Mouse (Mus musculus) small intestine, adult 2 months (tissue): ENCODE results near the gene Zeb2. TPM values are rescaled to one million over a fixed set of nuclear protein-coding genes. Genes with fewer than 3 reads are reported as not detected.

Source experiments
- H3K27ac ChIP-seq: fragments of 200-500 bp; 2 replicates; pipeline ENCODE4 v1.5.1; 2012; ENCODE audit warnings: low read depth, low read length, control low read depth, inconsistent platforms; ENCODE audit not compliant: insufficient read depth
- H3K27me3 ChIP-seq: fragments of 200-500 bp; 2 replicates; pipeline ENCODE4 v1.6.1; 2012; ENCODE audit warnings: mild to moderate bottlenecking, moderate library complexity, low read length, inconsistent platforms; ENCODE audit not compliant: control insufficient read depth, insufficient read depth
- H3K36me3 ChIP-seq: fragments of 200-500 bp; 2 replicates; pipeline ENCODE4 v1.6.1; 2012; ENCODE audit warnings: mild to moderate bottlenecking, low read length, control low read depth, inconsistent platforms; ENCODE audit not compliant: control insufficient read depth, insufficient read depth
- H3K4me1 ChIP-seq: fragments of 200-500 bp; 2 replicates; pipeline ENCODE4 v1.6.1; 2012; ENCODE audit warnings: low read length, inconsistent platforms, mixed read lengths; ENCODE audit not compliant: control insufficient read depth, insufficient read depth, insufficient read length
- H3K4me3 ChIP-seq: fragments of 200-500 bp; 2 replicates; pipeline ENCODE4 v1.5.1; 2012; ENCODE audit warnings: low read depth, mild to moderate bottlenecking, control low read depth, inconsistent platforms, low read length, moderate library complexity
- CTCF ChIP-seq: fragments of 200-500 bp; IDR thresholded peaks from 2 replicates; pipeline ENCODE4 v1.5.1; 2012; ENCODE audit warnings: low read depth, mild to moderate bottlenecking, control low read depth, inconsistent platforms, low read length, moderate library complexity, mixed read lengths; ENCODE audit not compliant: insufficient replicate concordance, insufficient read length; ENCODE audit errors: extremely low read depth
- POLR2A ChIP-seq: fragments of 200-500 bp; IDR thresholded peaks from 2 replicates; pipeline ENCODE4 v1.6.1; 2012; ENCODE audit warnings: low read depth, mild to moderate bottlenecking, control low read depth, inconsistent platforms, low read length, moderate library complexity
- WGBS: fragments of 180-500 bp; shearing (Covaris S2); methylation state at CpG from one replicate; pipeline ENCODE4 v1.1.7; 2018; 5-methylcytosine and 5-hydroxymethylcytosine counted together
- polyA plus RNA-seq: library from polyadenylated mRNA; depleted of rRNA; stranded (reverse); fragments of >200 nt; gene quantifications from 2 replicates; pipeline ENCODE4 v1.2.3, GENCODE M21; 2012

Zeb2 gene
- polyA plus RNA-seq, 1 experiment, result 3.1 TPM

DNA sequence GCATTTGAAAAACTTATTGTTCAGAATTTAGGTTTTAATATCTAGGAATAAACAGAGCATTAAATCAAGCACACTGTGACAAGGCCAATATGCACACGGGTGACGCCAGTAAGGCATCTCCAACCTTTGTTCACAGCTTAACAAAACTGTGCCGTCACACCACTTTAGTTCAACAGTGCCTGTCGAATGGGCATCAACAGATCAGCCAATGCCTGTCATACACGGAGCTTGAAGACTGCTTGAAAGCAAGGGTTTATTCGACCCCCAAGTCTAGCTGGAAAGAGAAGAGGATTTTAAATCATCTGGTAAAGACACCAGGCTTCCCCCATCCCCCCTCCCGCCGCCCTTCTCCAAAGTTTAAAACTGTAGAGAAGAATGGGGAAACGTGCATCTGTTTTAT is 21.4 kb downstream of the Zeb2 start:
- Histone ChIP-seq H3K27me3 (no peaks in the 10 kb centered on the region), H3K4me3 (no peak overlapping the region), H3K4me1 (no peaks in the 10 kb centered on the region), H3K27ac (no peak overlapping the region), H3K36me3 (no peaks in the 10 kb centered on the region)
- 63% methylated on average over 9 of the region's 9 CpGs for WGBS
- TF ChIP-seq CTCF (no peak), POLR2A (no peak)

DNA sequence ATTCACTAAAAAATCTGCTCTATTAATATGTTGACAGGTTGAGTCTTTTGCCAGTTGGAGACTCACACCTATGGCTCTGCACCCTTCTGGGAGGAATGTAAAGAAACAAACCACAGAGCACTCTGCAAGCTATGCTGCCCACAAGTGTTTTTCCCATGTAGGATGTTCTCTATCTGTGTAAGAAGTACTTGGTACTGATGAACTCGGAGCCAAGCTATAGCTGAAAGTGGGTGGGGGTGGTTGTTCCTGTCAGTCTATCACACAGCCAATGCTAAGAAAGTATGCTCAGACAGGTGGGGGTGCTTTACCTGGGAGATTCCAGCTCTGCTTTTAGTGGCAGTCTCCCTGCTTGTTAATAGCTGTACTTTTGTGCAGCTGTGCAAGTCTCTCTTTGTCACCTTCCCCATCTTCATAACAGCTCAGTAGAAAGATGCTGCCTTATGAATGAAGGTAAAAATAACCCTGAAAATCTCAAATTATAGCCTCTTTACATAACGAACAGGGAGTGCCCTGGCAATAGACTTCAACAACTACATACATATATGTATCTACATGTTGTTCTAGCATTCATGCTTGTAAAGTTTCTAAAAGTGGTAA is 22.7 kb downstream of the Zeb2 start:
- no peak overlapping the region for H3K27ac ChIP-seq
- TF ChIP-seq CTCF (no peak), POLR2A (no peak)

DNA sequence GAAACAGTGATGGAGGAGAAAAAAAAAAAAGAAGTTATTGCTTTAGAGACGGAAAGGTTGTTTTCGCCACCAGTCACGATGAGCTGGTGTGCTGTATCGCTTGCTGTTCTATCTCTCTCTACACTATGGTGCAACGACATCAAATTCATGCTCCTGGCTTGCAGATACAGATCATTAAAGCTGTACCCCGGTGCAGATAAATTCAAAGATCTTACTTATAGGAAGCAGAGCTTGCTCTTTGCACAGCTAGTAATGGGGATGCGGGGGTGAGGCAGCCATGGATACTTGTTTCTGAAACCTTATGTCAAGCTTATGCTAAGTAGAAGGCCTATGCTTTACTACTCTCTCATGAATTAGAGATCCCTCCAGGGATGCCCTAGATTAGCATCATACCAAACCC is 23.7 kb downstream of the Zeb2 start:
- H3K27ac ChIP-seq, result no peak overlapping the region
- WGBS, result 87% methylated on average over 7 of the region's 7 CpGs
- no peaks in the 10 kb centered on the region for H3K36me3 ChIP-seq
- H3K27me3 ChIP-seq, result no peaks in the 10 kb centered on the region
- TF ChIP-seq POLR2A (no peak), CTCF (no peak)
- H3K4me1 ChIP-seq, result no peaks in the 10 kb centered on the region
- H3K4me3 ChIP-seq, result no peak overlapping the region

More for the DNA sequence above, 22.7 kb downstream of the Zeb2 start:
- Histone ChIP-seq H3K4me1 (no peaks in the 10 kb centered on the region), H3K4me3 (no peak overlapping the region), H3K27me3 (no peaks in the 10 kb centered on the region), H3K36me3 (no peaks in the 10 kb centered on the region)
- 63% methylated on average over 2 of the region's 2 CpGs for WGBS

DNA sequence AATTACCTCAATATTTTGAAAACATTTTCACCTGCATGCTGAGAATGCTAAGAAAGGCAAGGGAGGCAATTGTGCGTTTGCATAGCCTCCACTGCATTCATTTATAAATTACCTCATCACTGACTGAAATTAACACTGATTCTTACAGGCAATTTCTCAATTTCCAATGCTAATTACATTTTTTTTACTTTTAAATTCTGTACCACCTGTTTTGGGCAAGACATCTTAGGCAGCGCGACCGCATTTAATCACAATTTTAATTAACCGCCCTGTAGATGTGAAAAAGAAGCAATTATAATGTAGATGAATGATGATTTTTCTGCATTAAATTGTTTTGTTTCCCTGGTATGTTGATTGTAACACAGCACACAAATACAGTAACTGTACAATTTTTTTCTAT is 24.5 kb downstream of the Zeb2 start:
- Histone ChIP-seq H3K4me3 (no peak overlapping the region), H3K27me3 (no peaks in the 10 kb centered on the region), H3K36me3 (no peaks in the 10 kb centered on the region), H3K4me1 (no peaks in the 10 kb centered on the region), H3K27ac (no peak overlapping the region)
- TF ChIP-seq POLR2A, result no peak
- no peak for TF ChIP-seq CTCF
- 92% methylated on average over 5 of the region's 5 CpGs for whole genome bisulfite sequencing

DNA sequence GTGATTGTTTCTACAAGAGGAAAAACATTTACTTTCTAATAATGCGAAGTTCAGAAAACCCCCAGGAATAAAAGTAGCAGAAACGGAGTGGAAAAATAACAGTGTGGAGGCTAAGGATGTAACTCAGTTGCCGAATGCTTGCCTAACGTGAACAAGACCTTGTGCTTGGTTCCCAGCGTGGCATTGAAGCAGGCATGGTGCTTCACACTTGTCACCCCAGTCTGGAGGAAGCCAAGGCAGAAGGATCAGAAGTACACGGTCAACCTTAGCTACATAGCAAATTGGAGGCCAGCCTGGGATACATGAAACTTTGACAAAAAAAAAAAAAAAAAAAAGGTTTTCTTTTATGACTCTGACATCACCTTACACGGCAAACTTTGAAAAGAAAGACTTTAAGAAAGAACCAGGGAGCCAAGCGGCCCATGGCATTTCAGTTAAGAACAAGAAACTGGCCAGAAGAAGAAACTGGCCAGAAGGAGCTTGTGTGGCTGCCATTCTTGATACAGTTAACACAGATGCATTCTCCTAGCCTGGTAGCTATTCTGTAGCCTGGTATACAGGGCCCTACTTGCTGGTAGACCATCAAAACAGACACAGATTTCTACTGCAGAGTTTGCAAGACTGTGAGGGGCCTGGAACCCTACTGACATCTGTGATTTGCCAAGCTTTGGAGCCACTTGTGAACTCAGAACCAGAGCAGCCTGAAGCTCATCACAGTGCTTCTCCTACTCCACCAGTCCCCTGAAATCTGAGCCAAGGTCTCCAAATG is 26.5 kb downstream of the Zeb2 start:
- TF ChIP-seq POLR2A, result no peak
- TF ChIP-seq CTCF, result no peak
- no peak overlapping the region for H3K27ac ChIP-seq
- 81% methylated on average over 8 of the region's 8 CpGs for WGBS

DNA sequence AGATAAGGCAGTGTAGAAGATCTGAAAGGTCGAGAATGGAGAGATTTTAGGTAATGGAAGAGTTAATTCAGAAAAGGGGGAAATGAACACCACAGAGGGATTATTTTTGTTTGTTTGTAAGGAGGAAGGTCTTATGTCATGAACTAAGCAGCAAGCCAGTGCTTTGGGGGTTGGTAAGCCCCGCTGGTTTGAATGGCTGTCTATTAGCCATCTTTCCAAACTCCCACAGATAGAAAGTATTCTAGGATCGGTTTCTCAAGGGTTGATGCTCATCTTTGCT is 28.0 kb downstream of the Zeb2 start:
- no peaks in the 10 kb centered on the region for H3K36me3 ChIP-seq
- H3K27me3 ChIP-seq, result no peaks in the 10 kb centered on the region
- no peaks in the 10 kb centered on the region for H3K4me1 ChIP-seq
- H3K4me3 ChIP-seq, result no peak overlapping the region
- H3K27ac ChIP-seq, result no peak overlapping the region
- 61% methylated on average over 3 of the region's 3 CpGs for WGBS
- no peak for TF ChIP-seq POLR2A
- TF ChIP-seq CTCF, result no peak

More for the DNA sequence above, 26.5 kb downstream of the Zeb2 start:
- Histone ChIP-seq H3K27me3 (no peaks in the 10 kb centered on the region), H3K4me3 (no peak overlapping the region), H3K36me3 (no peaks in the 10 kb centered on the region), H3K4me1 (no peaks in the 10 kb centered on the region)

DNA sequence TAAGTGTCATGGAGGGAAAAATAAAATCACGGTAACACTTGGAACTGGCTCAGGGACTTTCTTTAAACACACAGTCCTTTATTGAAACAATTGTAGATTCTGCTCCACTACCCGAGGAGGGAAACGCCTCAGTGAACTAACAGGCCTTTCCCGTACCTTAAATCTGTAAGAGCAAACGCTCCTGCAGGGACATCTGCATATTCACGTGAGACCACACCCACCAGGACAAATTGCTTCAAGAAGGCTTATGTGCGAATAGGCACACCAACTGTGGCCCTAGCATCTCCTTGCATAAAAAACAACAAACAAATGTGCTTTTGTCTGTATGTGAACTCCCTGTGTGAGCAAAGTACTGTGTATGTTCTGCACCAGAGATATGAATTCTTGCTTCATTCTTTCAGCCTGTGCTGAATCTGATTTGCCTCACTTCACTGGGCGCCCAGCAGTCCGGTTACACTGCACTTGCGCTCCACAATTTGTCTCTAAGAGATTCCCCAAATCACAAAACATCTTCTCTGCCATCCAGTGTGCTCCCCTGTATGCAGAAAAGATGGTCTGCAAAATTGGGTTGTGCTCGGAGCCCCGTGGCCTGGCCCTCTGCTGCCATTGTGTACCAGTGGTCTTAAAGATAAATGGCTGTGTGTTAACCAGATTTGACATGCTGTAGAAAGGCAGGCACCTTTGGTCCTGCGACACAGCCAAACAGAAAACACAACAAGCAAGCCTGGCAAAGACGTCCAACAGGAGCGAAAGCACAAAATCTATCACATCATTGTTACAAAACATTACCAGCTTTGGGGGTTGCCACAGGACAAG is 28.6 kb downstream of the Zeb2 start:
- no peak for TF ChIP-seq POLR2A
- no peak for TF ChIP-seq CTCF
- Histone ChIP-seq H3K36me3 (no peaks in the 10 kb centered on the region), H3K4me3 (no peak overlapping the region), H3K27ac (no peak overlapping the region), H3K4me1 (no peaks in the 10 kb centered on the region), H3K27me3 (no peaks in the 10 kb centered on the region)
- WGBS, result 57% methylated on average over 15 of the region's 15 CpGs
